Mouse (Mus musculus) midbrain, embryonic 10.5 days (tissue): ENCODE measurements at regions not wholly inside any gene's neighbourhood (a gene's known extent, or its start where the extent isn't known, plus 50 kb on each side); places are given as distances from the start of the nearest gene placed in this dataset.

Source experiments
- DNase-seq: peaks from one replicate; pipeline ENCODE4 v3.0.0-alpha.2; 2017; ENCODE audit warnings: low spot score
- H3K27ac ChIP-seq: fragments of 300-500 bp; sonication (generic); replicated peaks from 2 replicates; pipeline ENCODE4 v1.5.1; 2016; ENCODE audit warnings: mild to moderate bottlenecking
- H3K27me3 ChIP-seq: fragments of 300-500 bp; sonication (generic); 2 replicates; pipeline ENCODE4 v1.6.1; 2016; ENCODE audit warnings: low read depth, mild to moderate bottlenecking; ENCODE audit not compliant: poor library complexity, severe bottlenecking
- H3K36me3 ChIP-seq: fragments of 300-500 bp; sonication (generic); 2 replicates; pipeline ENCODE4 v1.6.1; 2016; ENCODE audit warnings: mild to moderate bottlenecking, moderate library complexity
- H3K4me1 ChIP-seq: fragments of 300-500 bp; sonication (generic); 2 replicates; pipeline ENCODE4 v1.6.1; 2016
- H3K4me3 ChIP-seq: fragments of 300-500 bp; sonication (generic); 2 replicates; pipeline ENCODE4 v1.5.1; 2016; ENCODE audit warnings: mild to moderate bottlenecking, moderate library complexity
- H3K9me3 ChIP-seq: fragments of 300-500 bp; sonication (generic); replicated peaks from 2 replicates; pipeline ENCODE4 v1.6.1; 2016; ENCODE audit warnings: mild to moderate bottlenecking
- WGBS: fragments of 180-500 bp; shearing (Covaris S2); methylation state at CpG from one replicate; pipeline ENCODE4 v1.1.7; 2016; 5-methylcytosine and 5-hydroxymethylcytosine counted together

DNA sequence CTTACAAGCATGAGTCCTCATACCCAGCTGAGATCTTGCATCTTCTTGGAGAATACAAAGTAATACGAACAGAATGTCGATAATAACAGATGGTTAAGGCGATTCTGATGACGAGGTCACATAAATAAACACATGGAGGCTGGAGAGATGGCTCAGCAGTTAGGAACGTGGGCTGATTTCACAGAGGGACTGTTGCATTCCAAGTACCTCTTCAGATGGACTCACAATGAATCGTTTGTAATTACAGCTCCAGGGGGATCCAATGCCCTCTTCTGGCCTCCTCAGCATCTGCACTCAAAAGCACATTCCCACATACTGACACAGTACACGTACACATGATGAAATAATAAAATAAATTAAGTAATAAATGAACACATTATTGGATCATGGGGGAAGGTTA, 228.3 kb downstream of the Mreg start:
- no peak for DNase-seq
- no peaks in the 10 kb centered on the region for H3K4me1 ChIP-seq
- no peaks in the 10 kb centered on the region for H3K9me3 ChIP-seq
- H3K27me3 ChIP-seq: no peaks in the 10 kb centered on the region
- no peaks in the 10 kb centered on the region for H3K36me3 ChIP-seq
- no peak overlapping the region for H3K4me3 ChIP-seq
- 87% methylated on average over 7 of the region's 7 CpGs for WGBS
- no peak overlapping the region for H3K27ac ChIP-seq

DNA sequence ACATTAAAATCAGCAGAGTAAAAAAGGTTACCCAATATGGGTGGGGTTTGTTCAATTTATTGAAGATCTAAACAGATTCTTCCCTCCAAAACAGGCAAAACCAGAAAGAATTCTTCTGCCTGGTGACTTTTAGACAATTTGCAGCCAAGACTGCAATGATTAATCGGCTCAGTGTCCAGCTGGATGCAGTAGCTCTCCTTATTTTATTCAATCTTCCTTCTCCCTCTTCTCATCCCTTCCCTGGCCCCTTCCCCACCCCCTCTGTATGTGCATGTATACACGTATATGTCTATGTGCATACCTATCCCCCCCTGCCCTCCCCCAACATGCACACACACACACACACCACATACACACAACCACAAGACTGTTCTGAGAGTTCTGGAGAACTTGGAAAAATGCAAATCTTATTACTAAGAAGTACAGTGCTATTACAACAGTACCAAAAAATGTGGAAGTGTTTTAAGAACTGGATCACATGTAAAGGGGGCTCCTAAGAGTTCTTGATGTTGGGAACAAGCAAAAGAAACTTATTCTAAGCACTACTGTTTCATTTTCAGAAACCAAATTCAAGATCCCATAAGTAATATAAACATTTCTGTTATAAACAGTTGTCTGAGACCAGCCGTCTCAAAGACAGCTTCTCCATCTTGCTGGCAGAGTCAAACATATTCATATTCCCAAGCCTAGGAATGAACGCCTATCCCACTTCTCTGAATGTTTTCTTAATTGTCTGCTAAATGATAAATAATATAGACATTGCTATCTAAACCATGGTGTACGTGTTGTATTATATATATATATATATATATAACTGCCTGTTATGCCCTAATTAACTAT, 229.5 kb downstream of the Mreg start:
- no peak for DNase-seq
- WGBS: 86% methylated on average over 5 of the region's 5 CpGs
- no peaks in the 10 kb centered on the region for H3K36me3 ChIP-seq

DNA sequence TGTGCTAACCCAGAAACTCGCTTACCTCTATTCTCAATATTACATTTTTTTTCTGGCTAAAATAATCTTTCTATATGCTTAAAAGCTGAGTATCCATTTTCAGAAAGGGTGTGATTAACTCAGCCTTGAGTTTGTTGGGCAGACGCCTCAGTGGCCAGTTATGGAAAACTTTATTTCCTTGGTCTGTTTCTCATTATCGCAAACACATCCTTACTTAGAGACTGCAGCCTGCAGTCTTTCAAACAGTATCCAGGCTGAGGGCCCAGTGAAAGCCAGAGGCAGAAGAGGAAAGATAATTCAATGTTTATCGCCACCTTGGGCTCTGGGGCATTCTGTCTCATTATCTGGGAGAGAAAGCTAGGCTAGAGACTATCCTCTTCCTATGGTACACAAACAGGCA, 231.5 kb downstream of the Mreg start:
- Histone ChIP-seq H3K27me3 (no peaks in the 10 kb centered on the region), H3K27ac (no peak overlapping the region), H3K36me3 (no peaks in the 10 kb centered on the region), H3K4me1 (no peaks in the 10 kb centered on the region), H3K4me3 (no peak overlapping the region), H3K9me3 (no peaks in the 10 kb centered on the region)
- WGBS: 87% methylated on average over 4 of the region's 4 CpGs
- no peak for DNase-seq

More for the DNA sequence above, 229.5 kb downstream of the Mreg start:
- H3K27me3 ChIP-seq: no peaks in the 10 kb centered on the region
- no peak overlapping the region for H3K4me3 ChIP-seq
- H3K27ac ChIP-seq: no peak overlapping the region
- H3K9me3 ChIP-seq: no peaks in the 10 kb centered on the region
- H3K4me1 ChIP-seq: no peaks in the 10 kb centered on the region

DNA sequence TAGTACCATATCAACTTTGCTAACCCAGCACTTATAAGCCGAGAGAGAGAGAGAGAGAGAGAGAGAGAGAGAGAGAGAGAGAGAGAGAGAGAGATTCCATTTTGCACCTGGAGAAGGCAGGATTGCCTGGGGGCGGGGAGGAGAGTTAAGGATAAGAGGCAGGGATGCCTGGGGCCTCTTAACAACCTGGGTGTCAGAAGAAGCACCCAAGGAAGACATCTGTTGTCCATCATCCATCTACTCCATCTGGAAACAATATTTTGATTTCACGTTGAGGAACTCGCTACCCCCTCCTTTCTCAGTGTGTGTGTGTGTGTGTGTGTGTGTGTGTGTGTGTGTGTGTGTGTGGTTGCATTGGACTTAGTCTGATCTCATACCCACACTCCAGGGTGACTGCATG, 232.8 kb downstream of the Mreg start:
- DNase-seq: no peak

GRCm38 (mm10) chr1:71977361-71977760, 234.7 kb downstream of the Mreg start:
- 92% methylated on average over 5 of the region's 5 CpGs for WGBS
- H3K4me3 ChIP-seq: no peak overlapping the region
- H3K36me3 ChIP-seq: no peaks in the 10 kb centered on the region
- no peaks in the 10 kb centered on the region for H3K27me3 ChIP-seq
- no peak for DNase-seq
- H3K4me1 ChIP-seq: no peaks in the 10 kb centered on the region
- H3K9me3 ChIP-seq: no peaks in the 10 kb centered on the region
- H3K27ac ChIP-seq: no peak overlapping the region

More for the DNA sequence above, 232.8 kb downstream of the Mreg start:
- no peak overlapping the region for H3K4me3 ChIP-seq
- no peaks in the 10 kb centered on the region for H3K9me3 ChIP-seq
- no peaks in the 10 kb centered on the region for H3K4me1 ChIP-seq
- H3K36me3 ChIP-seq: no peaks in the 10 kb centered on the region
- H3K27ac ChIP-seq: no peak overlapping the region
- 74% methylated on average over 4 of the region's 4 CpGs for WGBS
- no peaks in the 10 kb centered on the region for H3K27me3 ChIP-seq

DNA sequence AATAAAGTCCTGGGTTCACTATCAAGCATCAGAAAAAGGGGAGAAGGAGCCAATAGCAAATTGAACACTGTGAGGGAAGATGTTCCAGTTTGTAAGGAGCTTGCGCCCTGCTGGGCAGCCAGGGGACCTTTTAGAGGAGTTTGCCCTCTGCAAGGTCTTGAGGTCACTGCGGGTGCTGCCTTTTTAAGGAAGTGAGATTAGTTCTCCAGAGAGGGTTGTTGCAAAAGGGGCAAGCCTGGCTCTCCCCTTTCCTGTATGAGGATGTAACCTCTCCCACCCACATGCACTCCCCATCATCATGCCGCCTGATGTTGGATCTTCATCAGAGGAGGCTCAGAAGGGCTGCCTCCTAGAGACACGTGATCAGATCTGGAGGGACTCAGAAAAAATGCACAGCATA, 237.4 kb downstream of the Mreg start:
- H3K27me3 ChIP-seq: no peaks in the 10 kb centered on the region
- WGBS: 68% methylated on average over 4 of the region's 4 CpGs

DNA sequence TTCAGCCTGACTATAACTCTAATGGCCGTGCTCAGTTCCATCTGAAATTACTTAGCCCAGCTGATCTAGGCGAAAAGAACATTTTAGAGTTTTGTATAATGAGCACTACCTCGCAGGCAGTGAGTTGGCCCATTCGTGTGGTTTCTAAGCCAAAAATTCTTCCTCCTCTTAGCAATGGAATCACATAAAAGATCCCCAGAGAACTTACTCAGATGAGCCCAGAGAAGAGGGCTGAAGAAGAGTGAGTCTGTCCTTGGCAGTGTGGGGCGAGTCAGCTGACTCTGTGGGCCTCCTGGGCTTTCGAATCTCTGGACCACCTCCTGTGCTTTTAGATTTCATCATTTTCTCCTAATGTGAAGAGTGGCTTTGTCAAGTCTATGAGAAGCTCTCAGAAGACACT, 240.2 kb downstream of the Mreg start:
- H3K36me3 ChIP-seq: no peaks in the 10 kb centered on the region
- no peaks in the 10 kb centered on the region for H3K9me3 ChIP-seq
- no peak overlapping the region for H3K4me3 ChIP-seq
- no peaks in the 10 kb centered on the region for H3K4me1 ChIP-seq
- DNase-seq: no peak
- no peaks in the 10 kb centered on the region for H3K27me3 ChIP-seq
- no peak overlapping the region for H3K27ac ChIP-seq
- 88% methylated on average over 6 of the region's 6 CpGs for WGBS

More for the DNA sequence above, 237.4 kb downstream of the Mreg start:
- no peak overlapping the region for H3K27ac ChIP-seq
- DNase-seq: no peak
- H3K9me3 ChIP-seq: no peaks in the 10 kb centered on the region
- H3K4me1 ChIP-seq: no peaks in the 10 kb centered on the region
- no peak overlapping the region for H3K4me3 ChIP-seq
- H3K36me3 ChIP-seq: no peaks in the 10 kb centered on the region

DNA sequence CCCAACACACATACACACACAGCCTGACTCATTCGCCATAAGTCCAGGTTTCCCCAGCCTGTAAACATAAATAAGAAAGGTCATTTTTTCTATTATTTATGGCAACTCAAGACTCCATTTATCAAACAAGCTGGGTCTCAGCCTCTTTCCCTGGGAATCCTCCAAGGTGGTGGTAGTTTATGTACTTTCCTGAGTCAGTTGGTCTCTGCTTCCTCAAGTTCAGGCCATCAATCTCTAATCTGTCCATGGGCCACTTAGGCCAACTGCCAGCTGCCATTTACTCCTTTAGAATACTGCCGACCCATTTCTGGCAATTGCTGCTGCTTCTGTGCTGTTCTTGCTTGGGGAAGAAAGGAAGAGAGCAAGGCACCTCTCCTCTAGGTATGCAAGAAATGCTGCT, 241.3 kb downstream of the Mreg start:
- 94% methylated on average over 2 of the region's 2 CpGs for WGBS
- H3K27ac ChIP-seq: no peak overlapping the region
- no peak for DNase-seq

GRCm38 (mm10) chr1:71967574-71968104, 244.5 kb downstream of the Mreg start:
- Histone ChIP-seq H3K27ac (no peak overlapping the region), H3K4me1 (no peaks in the 10 kb centered on the region), H3K4me3 (no peak overlapping the region), H3K9me3 (no peaks in the 10 kb centered on the region), H3K36me3 (no peaks in the 10 kb centered on the region), H3K27me3 (no peaks in the 10 kb centered on the region)
- WGBS: 89% methylated on average over 6 of the region's 6 CpGs
- no peak for DNase-seq

More for the DNA sequence above, 241.3 kb downstream of the Mreg start:
- Histone ChIP-seq H3K4me3 (no peak overlapping the region), H3K36me3 (no peaks in the 10 kb centered on the region), H3K4me1 (no peaks in the 10 kb centered on the region), H3K9me3 (no peaks in the 10 kb centered on the region), H3K27me3 (no peaks in the 10 kb centered on the region)

GRCm38 (mm10) chr1:71964450-71965126, 247.5 kb downstream of the Mreg start:
- no peak overlapping the region for H3K27ac ChIP-seq

GRCm38 (mm10) chr1:71956940-71957339, 255.2 kb downstream of the Mreg start:
- Histone ChIP-seq H3K4me1 (no peaks in the 10 kb centered on the region), H3K36me3 (no peaks in the 10 kb centered on the region), H3K27ac (no peak overlapping the region), H3K4me3 (no peak overlapping the region), H3K27me3 (no peaks in the 10 kb centered on the region), H3K9me3 (no peaks in the 10 kb centered on the region)
- no peak for DNase-seq
- 85% methylated on average over 3 of the region's 3 CpGs for WGBS

More at GRCm38 (mm10) chr1:71964450-71965126, 247.5 kb downstream of the Mreg start:
- H3K4me3 ChIP-seq: no peak overlapping the region
- no peaks in the 10 kb centered on the region for H3K36me3 ChIP-seq
- no peak for DNase-seq
- no peaks in the 10 kb centered on the region for H3K9me3 ChIP-seq
- no peaks in the 10 kb centered on the region for H3K4me1 ChIP-seq
- H3K27me3 ChIP-seq: no peaks in the 10 kb centered on the region
- 86% methylated on average over 4 of the region's 4 CpGs for WGBS

DNA sequence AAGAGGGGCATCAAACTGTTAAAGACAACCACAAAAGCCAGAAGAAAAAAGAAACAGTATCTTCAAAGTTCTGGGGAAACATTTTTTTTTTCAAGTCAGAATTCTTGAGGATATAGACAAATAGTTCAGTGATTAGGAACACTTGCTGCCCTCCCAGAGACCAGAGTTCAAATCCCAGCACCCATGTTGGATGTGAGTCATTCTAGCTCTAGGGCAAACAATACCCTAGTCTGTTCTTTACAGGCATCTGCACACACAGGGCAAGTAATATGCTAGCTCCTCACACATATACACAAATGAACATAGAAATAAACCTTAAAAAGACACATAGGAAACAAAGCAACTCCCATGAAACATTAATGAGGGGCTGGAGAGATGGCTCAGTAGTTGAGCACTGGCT, 256.8 kb downstream of the Mreg start:
- Histone ChIP-seq H3K4me3 (no peak overlapping the region), H3K4me1 (no peaks in the 10 kb centered on the region), H3K9me3 (no peaks in the 10 kb centered on the region), H3K36me3 (no peaks in the 10 kb centered on the region), H3K27ac (no peak overlapping the region), H3K27me3 (no peaks in the 10 kb centered on the region)
- DNase-seq: no peak

- no peak for DNase-seq
- Histone ChIP-seq H3K27me3 (no peaks in the 10 kb centered on the region), H3K9me3 (no peaks in the 10 kb centered on the region), H3K27ac (no peak overlapping the region), H3K4me1 (no peaks in the 10 kb centered on the region), H3K36me3 (no peaks in the 10 kb centered on the region), H3K4me3 (no peak overlapping the region)
- WGBS: 86% methylated on average over 6 of the region's 6 CpGs
Observed at GRCm38 (mm10) chr1:71953292-71953691, 258.8 kb downstream of the Mreg start.
